Mouse (Mus musculus) forebrain, embryonic 12.5 days (tissue): ENCODE data around the gene Cd300c. TPM values are rescaled to one million over a fixed set of nuclear protein-coding genes. Genes with fewer than 3 reads are reported as not detected.
"Not testable (repeated sequence)": the region's sequence is repeated elsewhere in the genome, so short reads cannot be mapped to it uniquely, and the experiment has no call there.

Experiments used
- ATAC-seq: fragments of 200-750 bp; cut with Nextera tagmentation; 2 replicates; pipeline ENCODE4 v1.8.0; 2017; ENCODE audit warnings: moderate TSS enrichment; ENCODE audit not compliant: low FRiP score
- H3K27ac ChIP-seq: fragments of 300-500 bp; sonication (generic); 2 replicates; pipeline ENCODE4 v1.5.1; 2016; ENCODE audit warnings: mild to moderate bottlenecking
- H3K27me3 ChIP-seq: fragments of 300-500 bp; sonication (generic); 2 replicates; pipeline ENCODE4 v1.6.1; 2016; ENCODE audit warnings: mild to moderate bottlenecking
- H3K36me3 ChIP-seq: fragments of 300-500 bp; sonication (generic); replicated peaks from 2 replicates; pipeline ENCODE4 v1.6.1; 2016; ENCODE audit warnings: mild to moderate bottlenecking
- H3K4me1 ChIP-seq: fragments of 300-500 bp; sonication (generic); 2 replicates; pipeline ENCODE4 v1.6.1; 2016
- H3K4me2 ChIP-seq: fragments of 300-500 bp; sonication (generic); 2 replicates; pipeline ENCODE4 v1.6.1; 2016; ENCODE audit warnings: mild to moderate bottlenecking, moderate library complexity
- H3K4me3 ChIP-seq: fragments of 300-500 bp; sonication (generic); replicated peaks from 2 replicates; pipeline ENCODE4 v1.5.1; 2016; ENCODE audit warnings: mild to moderate bottlenecking
- H3K9ac ChIP-seq: fragments of 300-500 bp; sonication (generic); 2 replicates; pipeline ENCODE4 v1.6.1; 2016; ENCODE audit warnings: mild to moderate bottlenecking
- H3K9me3 ChIP-seq: fragments of 300-500 bp; sonication (generic); 2 replicates; pipeline ENCODE4 v1.6.1; 2016
- WGBS: fragments of 180-500 bp; shearing (Covaris S2); methylation state at CpG from one replicate; pipeline ENCODE4 v1.1.7; 2016; 5-methylcytosine and 5-hydroxymethylcytosine counted together
- polyA plus RNA-seq: library from polyadenylated mRNA; unstranded; fragments of >200 nt; fragmentation: Nextera tagmentation; extraction: Ambion mirVana; gene quantifications from 2 replicates; pipeline ENCODE4 v1.2.1, GENCODE M21; 2016

Gene Cd300c
- polyA plus RNA-seq: not detected in 2 replicates

- 85% methylated on average over 9 of the region's 9 CpGs for WGBS
- H3K4me2 ChIP-seq: no peak within 1 kb of the TSS
- H3K4me1 ChIP-seq: no peaks in the 10 kb centered on the region
- no peak for ATAC-seq
- H3K27me3 ChIP-seq: no peaks in the 10 kb centered on the region
- no peak within 1 kb of the TSS for H3K9ac ChIP-seq
- H3K4me3 ChIP-seq: no peak within 1 kb of the TSS
- peaks cover under 1% of the 10 kb centered on the region; the same call in 1 of the 2 replicates for H3K9me3 ChIP-seq
- H3K36me3 ChIP-seq: no peaks in the 10 kb centered on the region
- no peak within 1 kb of the TSS for H3K27ac ChIP-seq
Measured at GRCm38 (mm10) chr11:114968752-114969207, at the start of gene Cd300c. Cd300c (minus strand) TSS chr11:114969157.

GRCm38 (mm10) chr11:115016093-115016492 lies 47.1 kb upstream of the Cd300c start, which contains the start of gene Cd300ld2:
Cd300ld2 (minus strand) TSS chr11:115016193.
- H3K27me3 ChIP-seq, ATAC-seq, H3K9me3 ChIP-seq, H3K9ac ChIP-seq, H3K4me1 ChIP-seq, H3K4me3 ChIP-seq, H3K36me3 ChIP-seq, H3K4me2 ChIP-seq, H3K27ac ChIP-seq: not testable (repeated sequence)
- no CpG with 5 or more reads among the region's 7 CpGs for WGBS

GRCm38 (mm10) chr11:115004070-115004469 lies 35.1 kb upstream of the Cd300c start:
- no peak for ATAC-seq
- Histone ChIP-seq H3K4me3 (no peak overlapping the region), H3K9me3 (no peaks in the 10 kb centered on the region), H3K4me2 (no peak overlapping the region), H3K4me1 (no peaks in the 10 kb centered on the region), H3K9ac (no peak overlapping the region), H3K27me3 (no peaks in the 10 kb centered on the region), H3K27ac (no peak overlapping the region), H3K36me3 (no peaks in the 10 kb centered on the region)
- WGBS: 90% methylated on average over 5 of the region's 5 CpGs

- WGBS: 86% methylated on average over 7 of the region's 7 CpGs
Measured at GRCm38 (mm10) chr11:115001474-115002040, 32.6 kb upstream of the Cd300c start, which contains the start of gene Cd300c2. Cd300c2 (minus strand) TSS chr11:115001880.

GRCm38 (mm10) chr11:114989793-114990192 lies 20.8 kb upstream of the Cd300c start, which contains the start of gene Cd300ld:
Cd300ld (minus strand) TSS chr11:114989922.
- WGBS: 86% methylated on average over 4 of the region's 4 CpGs
- Histone ChIP-seq H3K4me3 (no peak within 1 kb of the TSS), H3K27ac (no peak within 1 kb of the TSS), H3K9me3 (no peaks in the 10 kb centered on the region), H3K27me3 (no peaks in the 10 kb centered on the region), H3K4me2 (no peak within 1 kb of the TSS), H3K4me1 (no peaks in the 10 kb centered on the region), H3K9ac (no peak within 1 kb of the TSS), H3K36me3 (no peaks in the 10 kb centered on the region)
- ATAC-seq: no peak

More at GRCm38 (mm10) chr11:115001474-115002040, 32.6 kb upstream of the Cd300c start, which contains the start of gene Cd300c2:
- no peak within 1 kb of the TSS for H3K9ac ChIP-seq
- no peaks in the 10 kb centered on the region for H3K27me3 ChIP-seq
- H3K9me3 ChIP-seq: no peaks in the 10 kb centered on the region
- H3K4me2 ChIP-seq: no peak within 1 kb of the TSS
- H3K4me3 ChIP-seq: no peak within 1 kb of the TSS
- ATAC-seq: no peak
- H3K4me1 ChIP-seq: no peaks in the 10 kb centered on the region
- no peaks in the 10 kb centered on the region for H3K36me3 ChIP-seq
- H3K27ac ChIP-seq: no peak within 1 kb of the TSS

- 71% methylated on average over 4 of the region's 4 CpGs for WGBS
Measured at GRCm38 (mm10) chr11:114981866-114982265, 12.9 kb upstream of the Cd300c start.

GRCm38 (mm10) chr11:114972726-114973125 lies 3.8 kb upstream of the Cd300c start:
- WGBS: 86% methylated on average over 10 of the region's 10 CpGs

More at GRCm38 (mm10) chr11:114981866-114982265, 12.9 kb upstream of the Cd300c start:
- Histone ChIP-seq H3K27ac (no peak overlapping the region), H3K4me1 (no peaks in the 10 kb centered on the region), H3K36me3 (no peaks in the 10 kb centered on the region), H3K4me3 (no peak overlapping the region), H3K9me3 (peaks cover 21% of the 10 kb centered on the region), H3K27me3 (no peaks in the 10 kb centered on the region), H3K4me2 (no peak overlapping the region), H3K9ac (no peak overlapping the region)
- ATAC-seq: no peak

GRCm38 (mm10) chr11:114965182-114965828 lies 3.7 kb downstream of the Cd300c start:
- ATAC-seq: no peak
- no peaks in the 10 kb centered on the region for H3K9me3 ChIP-seq
- H3K27ac ChIP-seq: no peak overlapping the region
- H3K36me3 ChIP-seq: no peaks in the 10 kb centered on the region
- 66% methylated on average over 3 of the region's 3 CpGs for WGBS
- H3K4me1 ChIP-seq: no peaks in the 10 kb centered on the region
- no peak overlapping the region for H3K4me3 ChIP-seq
- no peaks in the 10 kb centered on the region for H3K27me3 ChIP-seq
- H3K9ac ChIP-seq: no peak overlapping the region
- no peak overlapping the region for H3K4me2 ChIP-seq

More at GRCm38 (mm10) chr11:114972726-114973125, 3.8 kb upstream of the Cd300c start:
- peaks cover 11% of the 10 kb centered on the region for H3K9me3 ChIP-seq
- no peak for ATAC-seq
- H3K27ac ChIP-seq: no peak overlapping the region
- no peak overlapping the region for H3K4me3 ChIP-seq
- H3K4me1 ChIP-seq: no peaks in the 10 kb centered on the region
- H3K27me3 ChIP-seq: no peaks in the 10 kb centered on the region
- H3K36me3 ChIP-seq: no peaks in the 10 kb centered on the region
- H3K4me2 ChIP-seq: no peak overlapping the region
- H3K9ac ChIP-seq: no peak overlapping the region

GRCm38 (mm10) chr11:114960369-114960768 lies 8.6 kb downstream of the Cd300c start:
- Histone ChIP-seq H3K27me3 (no peaks in the 10 kb centered on the region), H3K9ac (no peak overlapping the region), H3K4me1 (no peaks in the 10 kb centered on the region), H3K4me2 (no peak overlapping the region), H3K36me3 (no peaks in the 10 kb centered on the region), H3K9me3 (no peaks in the 10 kb centered on the region), H3K4me3 (no peak overlapping the region), H3K27ac (no peak overlapping the region)
- 88% methylated on average over 1 of the region's 1 CpGs for WGBS
- ATAC-seq: no peak

GRCm38 (mm10) chr11:114934144-114934543 lies 34.8 kb downstream of the Cd300c start, which contains the start of gene Cd300lb:
Cd300lb (minus strand) TSS chr11:114934386.
- 68% methylated on average over 6 of the region's 6 CpGs for WGBS
- no peak within 1 kb of the TSS for H3K9ac ChIP-seq
- H3K36me3 ChIP-seq: no peaks in the 10 kb centered on the region
- H3K4me3 ChIP-seq: no peak within 1 kb of the TSS
- H3K27me3 ChIP-seq: no peaks in the 10 kb centered on the region
- H3K9me3 ChIP-seq: no peaks in the 10 kb centered on the region
- no peak within 1 kb of the TSS for H3K4me2 ChIP-seq
- no peak for ATAC-seq
- no peak within 1 kb of the TSS for H3K27ac ChIP-seq
- no peaks in the 10 kb centered on the region for H3K4me1 ChIP-seq

GRCm38 (mm10) chr11:114933591-114933990 lies 35.4 kb downstream of the Cd300c start:
- Histone ChIP-seq H3K4me3 (no peak overlapping the region), H3K36me3 (no peaks in the 10 kb centered on the region), H3K27ac (no peak overlapping the region), H3K4me1 (no peaks in the 10 kb centered on the region), H3K27me3 (no peaks in the 10 kb centered on the region), H3K9ac (no peak overlapping the region), H3K9me3 (no peaks in the 10 kb centered on the region), H3K4me2 (no peak overlapping the region)
- no peak for ATAC-seq
- 79% methylated on average over 4 of the region's 4 CpGs for WGBS

- 81% methylated on average over 5 of the region's 5 CpGs for WGBS
- ATAC-seq: no peak
- Histone ChIP-seq H3K36me3 (no peaks in the 10 kb centered on the region), H3K9me3 (no peaks in the 10 kb centered on the region), H3K4me3 (no peak overlapping the region), H3K4me1 (no peaks in the 10 kb centered on the region), H3K9ac (no peak overlapping the region), H3K4me2 (no peak overlapping the region), H3K27me3 (no peaks in the 10 kb centered on the region), H3K27ac (no peak overlapping the region)
Measured at GRCm38 (mm10) chr11:114931041-114931440, 37.9 kb downstream of the Cd300c start.
